Mouse (Mus musculus) CH12.LX (cell line): ENCODE measurements at regions not wholly inside any gene's neighbourhood (a gene's known extent, or its start where the extent isn't known, plus 50 kb on each side); places are given as distances from the start of the nearest gene placed in this dataset.

ENCODE experiments used
- DNase-seq: peaks from one replicate; pipeline ENCODE4 v3.0.0-alpha.2; 2013; ENCODE audit errors: extremely low read depth
- H3K27ac ChIP-seq: 2 replicates; pipeline ENCODE4 v1.5.1; 2012; ENCODE audit warnings: low read depth, mild to moderate bottlenecking, control low read depth, moderate library complexity; ENCODE audit not compliant: insufficient read depth
- H3K27me3 ChIP-seq: replicated peaks from 2 replicates; pipeline ENCODE3; 2012; ENCODE audit warnings: inconsistent platforms
- H3K36me3 ChIP-seq, 2 experiments: replicated peaks in 1 of 2; 2 replicates each; pipeline versions ENCODE3 to v1.6.1; 2012; ENCODE audit warnings: inconsistent platforms in 1 of 2, low read length in 1 of 2, mild to moderate bottlenecking in 1 of 2, mixed read lengths in 1 of 2, moderate library complexity in 1 of 2; ENCODE audit not compliant: control insufficient read depth in 1 of 2, insufficient read depth in 1 of 2
- H3K4me1 ChIP-seq, 2 experiments: 2 replicates each; pipeline ENCODE4 v1.6.1; 2012; ENCODE audit warnings: inconsistent platforms in 1 of 2, moderate library complexity in 1 of 2; ENCODE audit not compliant: insufficient read depth in 2 of 2, control insufficient read depth in 1 of 2
- H3K4me2 ChIP-seq: 2 replicates; pipeline ENCODE4 v1.6.1; 2012; ENCODE audit warnings: low read depth, mild to moderate bottlenecking, control low read depth; ENCODE audit not compliant: poor library complexity, insufficient read depth, severe bottlenecking
- H3K4me3 ChIP-seq, 3 experiments: fragments of 150-350 bp in 1 of 3; sonication (generic) in 1 of 3; replicated peaks in 1 of 3; 2 replicates each; pipeline versions ENCODE3 to v1.5.1; 2011 to 2012; ENCODE audit warnings: low read depth in 2 of 3, low read length in 2 of 3, mild to moderate bottlenecking in 2 of 3, moderate library complexity in 2 of 3, control low read depth in 1 of 3, improper control_type of control experiment in 1 of 3, inconsistent platforms in 1 of 3, mixed read lengths in 1 of 3; ENCODE audit not compliant: poor library complexity in 1 of 3
- H3K79me2 ChIP-seq: replicated peaks from 2 replicates; pipeline ENCODE4 v1.6.1; 2012; ENCODE audit warnings: mild to moderate bottlenecking, moderate library complexity; ENCODE audit not compliant: control insufficient read depth, poor library complexity, insufficient read depth, severe bottlenecking; ENCODE audit errors: extremely low read depth
- H3K9ac ChIP-seq: 2 replicates; pipeline ENCODE4 v1.6.1; 2012; ENCODE audit warnings: low read depth, mild to moderate bottlenecking, control low read depth, moderate library complexity; ENCODE audit not compliant: insufficient read depth
- H3K9me3 ChIP-seq: replicated peaks from 2 replicates; pipeline ENCODE3; 2012; ENCODE audit warnings: low read length, inconsistent platforms, mixed read lengths
- BHLHE40 ChIP-seq: IDR thresholded peaks from 2 replicates; pipeline ENCODE4 v1.6.1; 2011; ENCODE audit warnings: mild to moderate bottlenecking, low read depth, low read length, improper control_type of control experiment
- CHD2 ChIP-seq: IDR thresholded peaks from 2 replicates; pipeline ENCODE4 v1.6.1; 2011; ENCODE audit warnings: low read length, improper control_type of control experiment
- CTCF ChIP-seq, 2 experiments: IDR thresholded peaks in 1 of 2; conservative IDR thresholded peaks in 1 of 2; 2 replicates each; pipeline ENCODE4 v1.5.1; 2011 to 2012; ENCODE audit warnings: low read depth in 2 of 2, low read length in 2 of 2, improper control_type of control experiment in 1 of 2, inconsistent platforms in 1 of 2, mild to moderate bottlenecking in 1 of 2, moderate library complexity in 1 of 2
- ELF1 ChIP-seq: IDR thresholded peaks from 2 replicates; pipeline ENCODE4 v1.6.1; 2014; ENCODE audit warnings: low read depth, mild to moderate bottlenecking, inconsistent platforms, low read length, improper control_type of control experiment
- EP300 ChIP-seq: IDR thresholded peaks from 2 replicates; pipeline ENCODE4 v1.6.1; 2011; ENCODE audit warnings: low read length, improper control_type of control experiment
- GABPA ChIP-seq: IDR thresholded peaks from 2 replicates; pipeline ENCODE4 v1.6.1; 2012; ENCODE audit warnings: low read depth, low read length, improper control_type of control experiment, inconsistent platforms; ENCODE audit not compliant: insufficient replicate concordance
- HCFC1 ChIP-seq: IDR thresholded peaks from 2 replicates; pipeline ENCODE4 v1.6.1; 2012; ENCODE audit warnings: low read depth, mild to moderate bottlenecking, inconsistent platforms, low read length, improper control_type of control experiment
- IRF4 ChIP-seq: IDR thresholded peaks from 2 replicates; pipeline ENCODE4 v1.6.1; 2014; ENCODE audit warnings: low read depth, mild to moderate bottlenecking, inconsistent platforms, low read length, improper control_type of control experiment
- JUN ChIP-seq: IDR thresholded peaks from 2 replicates; pipeline ENCODE4 v1.6.1; 2011; ENCODE audit warnings: low read depth, mild to moderate bottlenecking, low read length, improper control_type of control experiment, moderate library complexity; ENCODE audit not compliant: insufficient read depth
- JUND ChIP-seq: conservative IDR thresholded peaks from 2 replicates; pipeline ENCODE4 v1.6.1; 2011; ENCODE audit warnings: low read depth, low read length, improper control_type of control experiment
- KAT2A ChIP-seq: IDR thresholded peaks from 2 replicates; pipeline ENCODE4 v1.6.1; 2012; ENCODE audit warnings: low read length, improper control_type of control experiment, inconsistent platforms; ENCODE audit not compliant: insufficient replicate concordance
- MAFK ChIP-seq: IDR thresholded peaks from 2 replicates; pipeline ENCODE4 v1.6.1; 2011; ENCODE audit warnings: low read length, improper control_type of control experiment; ENCODE audit not compliant: insufficient replicate concordance
- MAZ ChIP-seq: IDR thresholded peaks from 2 replicates; pipeline ENCODE4 v1.6.1; 2012; ENCODE audit warnings: low read depth, mild to moderate bottlenecking, inconsistent platforms, low read length, improper control_type of control experiment, moderate library complexity
- MXI1 ChIP-seq: IDR thresholded peaks from 2 replicates; pipeline ENCODE4 v1.6.1; 2011; ENCODE audit warnings: mild to moderate bottlenecking, low read depth, low read length, improper control_type of control experiment
- RCOR1 ChIP-seq: conservative IDR thresholded peaks from 2 replicates; pipeline ENCODE4 v1.6.1; 2012; ENCODE audit warnings: low read depth, mild to moderate bottlenecking, inconsistent platforms, low read length, improper control_type of control experiment
- SMC3 ChIP-seq: IDR thresholded peaks from 2 replicates; pipeline ENCODE4 v1.6.1; 2011; ENCODE audit warnings: low read depth, low read length, improper control_type of control experiment
- TBP ChIP-seq: conservative IDR thresholded peaks from 2 replicates; pipeline ENCODE4 v1.6.1; 2011; ENCODE audit warnings: low read depth, low read length, improper control_type of control experiment
- TCF12 ChIP-seq: IDR thresholded peaks from 2 replicates; pipeline ENCODE4 v1.6.1; 2014; ENCODE audit warnings: low read depth, mild to moderate bottlenecking, inconsistent platforms, low read length, improper control_type of control experiment
- UBTF ChIP-seq: IDR thresholded peaks from 2 replicates; pipeline ENCODE4 v1.6.1; 2012; ENCODE audit warnings: low read depth, mild to moderate bottlenecking, inconsistent platforms, low read length, improper control_type of control experiment, moderate library complexity
- USF1 ChIP-seq: IDR thresholded peaks from 2 replicates; pipeline ENCODE4 v1.6.1; 2014; ENCODE audit warnings: low read depth, mild to moderate bottlenecking, inconsistent platforms, low read length, improper control_type of control experiment
- ZC3H11A ChIP-seq: IDR thresholded peaks from 2 replicates; pipeline ENCODE4 v1.6.1; 2012; ENCODE audit warnings: low read depth, mild to moderate bottlenecking, inconsistent platforms, low read length, improper control_type of control experiment
- ZMIZ1 ChIP-seq: IDR thresholded peaks from 2 replicates; pipeline ENCODE4 v1.6.1; 2012; ENCODE audit warnings: low read depth, mild to moderate bottlenecking, inconsistent platforms, low read length, improper control_type of control experiment
- ZNF384 ChIP-seq: IDR thresholded peaks from 2 replicates; pipeline ENCODE4 v1.6.1; 2012; ENCODE audit warnings: low read depth, low read length, improper control_type of control experiment, inconsistent platforms
- dilution Hi-C: fragments of 300-500 bp; cut with MboI; formaldehyde crosslinking; loops from 2 replicates; pipeline ENCODE4 v1.14.3; 2020; ENCODE audit warnings: low sequenced_read_pairs; ENCODE audit not compliant: extremely low pct_unique_long_range_greater_than_20kb, extremely low pct_ligation_motif_present
- in situ Hi-C: fragments of 300-500 bp; cut with MboI; formaldehyde crosslinking; loops from 3 replicates; pipeline ENCODE4 v1.14.3; 2019; ENCODE audit warnings: low sequenced_read_pairs, low pct_ligation_motif_present, low pct_unique_long_range_greater_than_20kb, mixed read lengths

GRCm38 (mm10) chr7:83014725-83015690 lies 147.9 kb downstream of the Mex3b start:
- Histone ChIP-seq H3K79me2 (no peaks in the 10 kb centered on the region), H3K27me3 (no peaks in the 10 kb centered on the region), H3K36me3 (no peaks in the 10 kb centered on the region), H3K9me3 (no peaks in the 10 kb centered on the region), H3K9ac (no peak overlapping the region), H3K4me2 (no peak overlapping the region), H3K27ac (no peak overlapping the region), H3K4me3 (no peak overlapping the region), H3K4me1 (0 out of 4 replicates have a peak, but pooled peaks cover 0 to 2% of the 10 kb centered on the region in 2 experiments)
- dilution Hi-C loops, result no loop called here
- no peak for DNase-seq
- TF ChIP-seq BHLHE40, result no peak
- TF ChIP-seq MAZ, result no peak
- TF ChIP-seq TCF12, result no peak
- TF ChIP-seq MXI1, result no peak
- TF ChIP-seq IRF4, result no peak
- no peak for TF ChIP-seq JUN
- no peak for TF ChIP-seq ZC3H11A
- no peak for TF ChIP-seq ZMIZ1
- no peak for TF ChIP-seq EP300
- no peak for TF ChIP-seq MAFK
- no peak for TF ChIP-seq UBTF
- no peak for TF ChIP-seq CHD2
- TF ChIP-seq HCFC1, result no peak
- TF ChIP-seq SMC3, result no peak
- TF ChIP-seq RCOR1, result no peak
- in situ Hi-C loops, result loop anchor here (25.0 kb wide), 1 partner anchor 303 kb away; no protein-coding TSS in a partner anchor

DNA sequence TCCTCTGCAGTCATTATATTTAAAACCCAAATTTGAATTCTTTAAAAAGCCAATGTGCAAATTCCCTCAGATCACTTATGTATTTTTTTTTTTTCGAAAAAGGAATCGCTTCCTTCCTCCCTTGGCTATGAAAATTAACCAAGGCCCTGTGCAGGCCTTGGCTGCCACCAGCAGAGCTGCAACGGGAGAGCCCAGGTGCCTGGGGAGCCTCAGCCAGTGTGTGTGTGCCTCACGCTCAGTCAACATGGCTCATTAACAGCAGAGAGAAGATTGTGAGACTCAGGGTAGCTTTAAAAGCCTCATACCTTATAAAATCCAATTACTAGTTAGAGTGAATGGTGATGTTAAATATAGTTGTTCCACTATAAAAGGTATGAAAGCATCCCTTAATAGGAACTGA lies 148.6 kb downstream of the Mex3b start:
- Histone ChIP-seq H3K36me3 (no peaks in the 10 kb centered on the region), H3K9me3 (no peaks in the 10 kb centered on the region), H3K9ac (no peak overlapping the region), H3K4me1 (0 out of 4 replicates have a peak, but pooled peaks cover 0 to 2% of the 10 kb centered on the region in 2 experiments), H3K27ac (no peak overlapping the region), H3K27me3 (no peaks in the 10 kb centered on the region), H3K4me2 (no peak overlapping the region), H3K4me3 (no peak overlapping the region), H3K79me2 (no peaks in the 10 kb centered on the region)
- TF ChIP-seq ELF1 (no peak), ZMIZ1 (no peak), HCFC1 (no peak), CTCF (conservative IDR thresholded peaks at IDR 0.05 in 1 of 2, IDR thresholded peaks at IDR 0.05 in 1 of 2; ENCODE audit: low read depth in 2 of 2, low read length in 2 of 2) (no peak), KAT2A (no peak), GABPA (no peak), TCF12 (no peak), JUND (no peak), USF1 (no peak), CHD2 (no peak), EP300 (no peak), ZNF384 (no peak), UBTF (no peak), TBP (no peak)
- dilution Hi-C loops (no loop called here), in situ Hi-C loops (loop anchor here (25.0 kb wide), 1 partner anchor 303 kb away; no protein-coding TSS in a partner anchor)
- no peak for DNase-seq
